Mouse (Mus musculus): ENCODE data around the gene Cacna2d2. TPM values are rescaled to one million over a fixed set of nuclear protein-coding genes. Genes with fewer than 3 reads are reported as not detected.

The Cacna2d2 gene
- polyA plus RNA-seq, 1 experiment from 2014 or later, result 0.35 TPM

GRCm38 (mm10) chr9:107577871-107578270 lies 178.5 kb downstream of the Cacna2d2 start:
- WGBS, result 96% methylated on average over 10 of the region's 10 CpGs
- no peak overlapping the region for H3K4me3 ChIP-seq (ENCODE audit: low read depth, low read length)
- H3K4me1 ChIP-seq (replicated peaks; ENCODE audit: control insufficient read depth, insufficient read depth, low read length), result peaks cover 7% of the 10 kb centered on the region
- peaks cover 16% of the 10 kb centered on the region for H3K36me3 ChIP-seq (ENCODE audit: control insufficient read depth, insufficient read depth, low read length)
- H3K4me2 ChIP-seq (ENCODE audit: low read length), result 0 out of 2 replicates have a peak overlapping the region, but pooled peaks have one; percentile 7
- H3K9ac ChIP-seq (ENCODE audit: low read length), result no peak overlapping the region
- no peak for ATAC-seq (replicated peaks; ENCODE audit: low FRiP score, low TSS enrichment, low read depth)
- H3K27ac ChIP-seq (ENCODE audit: low read depth), result no peak overlapping the region
- H3K9me3 ChIP-seq (ENCODE audit: control insufficient read depth, low read length), result no peaks in the 10 kb centered on the region
- H3K27me3 ChIP-seq (replicated peaks; ENCODE audit: control insufficient read depth, insufficient read depth, low read length), result no peaks in the 10 kb centered on the region
- no peak for DNase-seq (ENCODE audit: low spot score)

- no peak within 1 kb of the TSS for H3K27ac ChIP-seq (ENCODE audit: low read depth)
- H3K27me3 ChIP-seq (replicated peaks; ENCODE audit: control insufficient read depth, insufficient read depth, low read length), result no peaks in the 10 kb centered on the region
- peaks cover 14% of the 10 kb centered on the region for H3K36me3 ChIP-seq (ENCODE audit: control insufficient read depth, insufficient read depth, low read length)
- no peak for ATAC-seq (replicated peaks; ENCODE audit: low FRiP score, low TSS enrichment, low read depth)
- H3K4me1 ChIP-seq (replicated peaks; ENCODE audit: control insufficient read depth, insufficient read depth, low read length), result peaks cover 7% of the 10 kb centered on the region
- no peak for DNase-seq (ENCODE audit: low spot score)
- no peak within 1 kb of the TSS for H3K4me3 ChIP-seq (ENCODE audit: low read depth, low read length)
- 75% methylated on average over 3 of the region's 3 CpGs for WGBS
- 0 out of 2 replicates have a peak within 1 kb of the TSS, but pooled peaks have one; percentile 7 for H3K4me2 ChIP-seq (ENCODE audit: low read length)
- no peak within 1 kb of the TSS for H3K9ac ChIP-seq (ENCODE audit: low read length)
- no peaks in the 10 kb centered on the region for H3K9me3 ChIP-seq (ENCODE audit: control insufficient read depth, low read length)
Measured at GRCm38 (mm10) chr9:107578587-107578986, 179.2 kb downstream of the Cacna2d2 start, which contains the start of gene Naa80. TSS of gene Naa80 (plus strand) at chr9:107578887.

Other genes with a start within 250 kb of the Cacna2d2 start
- gene Dock3, start 167.7 kb upstream of the Cacna2d2 start, polyA plus RNA-seq (2014; fragmentation: Nextera tagmentation; extraction: Ambion mirVana), result 0.57 and 0.82 TPM in 2 replicates
- 21.2 and 23.2 TPM in 2 replicates for gene Mapkapk3, start 109.7 kb upstream of the Cacna2d2 start, polyA plus RNA-seq (2014; fragmentation: Nextera tagmentation; extraction: Ambion mirVana)
- gene Cish, start 103.6 kb upstream of the Cacna2d2 start, polyA plus RNA-seq (2014; fragmentation: Nextera tagmentation; extraction: Ambion mirVana), result 8.9 and 9.6 TPM in 2 replicates
- gene Hemk1, start 61.3 kb upstream of the Cacna2d2 start, polyA plus RNA-seq (2014; fragmentation: Nextera tagmentation; extraction: Ambion mirVana), result 10.4 and 12.8 TPM in 2 replicates
- 0.28 and 0.31 TPM in 2 replicates for gene 6430571L13Rik, start 59.0 kb upstream of the Cacna2d2 start, polyA plus RNA-seq (2014; fragmentation: Nextera tagmentation; extraction: Ambion mirVana)
- 46.7 and 47.6 TPM in 2 replicates for gene Tmem115, start 134.3 kb downstream of the Cacna2d2 start, polyA plus RNA-seq (2014; fragmentation: Nextera tagmentation; extraction: Ambion mirVana)
- 27.1 and 30.8 TPM in 2 replicates for gene Cyb561d2, start 142.6 kb downstream of the Cacna2d2 start, polyA plus RNA-seq (2014; fragmentation: Nextera tagmentation; extraction: Ambion mirVana)
- gene Nprl2, start 142.6 kb downstream of the Cacna2d2 start, polyA plus RNA-seq (2014; fragmentation: Nextera tagmentation; extraction: Ambion mirVana), result 34.8 and 42.2 TPM in 2 replicates
- 0.54 TPM in 1 of 2 replicates, not detected in the other for gene Zmynd10, start 147.7 kb downstream of the Cacna2d2 start, polyA plus RNA-seq (2014; fragmentation: Nextera tagmentation; extraction: Ambion mirVana)
- 54.4 and 59.9 TPM in 2 replicates for gene Rassf1, start 151.9 kb downstream of the Cacna2d2 start, polyA plus RNA-seq (2014; fragmentation: Nextera tagmentation; extraction: Ambion mirVana)
- 42.8 and 45.1 TPM in 2 replicates for gene Tusc2, start 163.6 kb downstream of the Cacna2d2 start, polyA plus RNA-seq (2014; fragmentation: Nextera tagmentation; extraction: Ambion mirVana)
- 107 and 114 TPM in 2 replicates for gene Hyal2, start 168.3 kb downstream of the Cacna2d2 start, polyA plus RNA-seq (2014; fragmentation: Nextera tagmentation; extraction: Ambion mirVana)
- 4.0 and 5.1 TPM in 2 replicates for gene Hyal1, start 177.3 kb downstream of the Cacna2d2 start, polyA plus RNA-seq (2014; fragmentation: Nextera tagmentation; extraction: Ambion mirVana)
- gene Naa80, start 179.3 kb downstream of the Cacna2d2 start, polyA plus RNA-seq (2014; fragmentation: Nextera tagmentation; extraction: Ambion mirVana), result 14.7 and 19.6 TPM in 2 replicates
- 0.87 and 1.4 TPM in 2 replicates for gene Hyal3, start 181.2 kb downstream of the Cacna2d2 start, polyA plus RNA-seq (2014; fragmentation: Nextera tagmentation; extraction: Ambion mirVana)
- 77.4 and 79.5 TPM in 2 replicates for gene Ifrd2, start 188.0 kb downstream of the Cacna2d2 start, polyA plus RNA-seq (2014; fragmentation: Nextera tagmentation; extraction: Ambion mirVana)
- 16.5 and 18.3 TPM in 2 replicates for gene Sema3b, start 209.6 kb downstream of the Cacna2d2 start, polyA plus RNA-seq (2014; fragmentation: Nextera tagmentation; extraction: Ambion mirVana)
- gene Gnai2, start 235.8 kb downstream of the Cacna2d2 start, polyA plus RNA-seq (2014; fragmentation: Nextera tagmentation; extraction: Ambion mirVana), result 336 and 349 TPM in 2 replicates